Mouse (Mus musculus) adrenal gland, adult 2 months (tissue): ENCODE measurements around the gene Impg2. TPM values are rescaled to one million over a fixed set of nuclear protein-coding genes. Genes with fewer than 3 reads are reported as not detected.

Experiments
- DNase-seq: peaks from one replicate; pipeline ENCODE4 v3.0.0; 2021
- polyA plus RNA-seq: library from polyadenylated mRNA; depleted of rRNA; stranded (reverse); fragments of >200 nt; gene quantifications from 2 replicates; pipeline ENCODE4 v1.2.3, GENCODE M21; 2012; rRNA removed
- total RNA-seq, 2 experiments: library from RNA; stranded (reverse); gene quantifications; 2 replicates each; pipeline ENCODE4 v1.2.3; 2021

The Impg2 gene
- total and polyA plus RNA-seq, 3 experiments, result 0.02 to 1.0 (median 0.38) TPM

DNA sequence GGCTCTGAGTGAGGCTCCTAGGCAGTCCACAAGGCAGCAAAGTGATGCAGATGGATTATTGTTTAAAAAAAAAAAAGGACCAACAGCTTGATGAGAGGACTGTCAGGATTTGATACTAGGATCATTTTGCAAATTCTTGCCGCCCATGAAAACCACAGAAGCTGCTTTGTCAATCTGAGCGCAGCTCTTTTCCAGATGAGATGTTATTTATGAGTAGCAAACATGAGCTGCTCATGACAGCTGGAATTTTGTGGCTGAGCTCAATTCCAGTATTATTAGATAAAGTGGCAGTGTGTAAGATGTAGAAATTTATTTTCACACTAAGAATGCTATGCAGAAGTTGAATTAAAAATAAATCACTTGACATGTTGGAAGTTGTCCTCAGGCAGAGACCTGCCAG lies 94.7 kb downstream of the Impg2 start:
- no peak for DNase-seq

DNA sequence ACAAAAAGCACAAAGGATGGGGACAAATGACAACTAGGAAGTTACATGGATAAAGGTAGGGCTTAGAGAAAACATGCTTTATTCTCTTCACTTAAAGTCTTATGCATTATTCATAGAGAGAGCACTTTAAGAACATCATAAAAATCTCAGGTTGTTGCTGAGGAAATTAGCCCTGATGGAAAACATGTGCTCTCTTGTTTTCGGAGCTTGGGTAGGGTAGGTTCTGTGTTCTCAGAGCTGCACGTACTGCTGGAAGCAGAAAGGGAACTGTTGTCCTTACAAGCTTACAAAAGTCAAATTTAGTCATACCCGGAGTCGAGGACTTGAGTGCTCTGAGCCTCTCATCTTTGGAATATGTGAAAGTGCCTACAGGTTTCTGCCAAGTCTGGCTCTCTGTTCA lies 98.9 kb downstream of the Impg2 start:
- DNase-seq, result no peak

DNA sequence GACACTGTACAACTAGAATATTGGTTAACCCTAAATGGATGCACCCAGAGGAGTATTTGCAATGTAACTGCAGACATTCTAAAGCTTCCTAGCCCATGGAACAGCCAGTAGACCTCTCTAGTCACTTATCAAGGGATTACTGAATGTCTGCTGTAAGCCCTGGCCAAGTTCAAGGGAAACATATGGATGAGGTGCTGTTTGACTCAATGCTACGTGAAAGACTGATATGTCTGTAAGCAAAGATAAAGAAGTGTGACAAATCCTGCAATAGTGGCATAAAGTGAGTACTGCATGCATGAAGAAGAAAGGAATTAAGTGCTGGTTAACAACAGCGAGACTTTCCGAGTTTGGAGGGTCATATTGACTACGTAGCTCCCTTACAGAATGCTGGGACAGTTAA lies 100.1 kb downstream of the Impg2 start:
- no peak for DNase-seq

DNA sequence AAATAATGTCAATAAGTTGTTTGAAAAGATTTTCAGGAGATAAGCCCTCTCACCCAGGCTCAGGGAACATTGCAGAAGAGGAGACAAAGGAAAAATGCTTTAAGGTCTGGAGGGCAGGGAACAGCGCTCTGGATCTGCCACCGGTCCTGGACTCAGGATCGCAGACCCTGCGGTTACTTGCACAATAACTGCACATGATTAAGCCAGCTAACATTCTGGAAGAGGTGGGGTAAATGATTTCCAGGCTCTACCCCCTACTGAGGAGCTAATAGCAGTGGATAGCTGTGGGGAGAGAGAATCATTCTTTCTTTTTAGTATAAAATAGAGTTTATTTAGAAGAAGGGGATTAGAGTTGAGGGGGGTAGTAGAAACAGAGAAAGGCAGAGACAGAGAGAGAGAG lies 103.5 kb downstream of the Impg2 start:
- no peak for DNase-seq

DNA sequence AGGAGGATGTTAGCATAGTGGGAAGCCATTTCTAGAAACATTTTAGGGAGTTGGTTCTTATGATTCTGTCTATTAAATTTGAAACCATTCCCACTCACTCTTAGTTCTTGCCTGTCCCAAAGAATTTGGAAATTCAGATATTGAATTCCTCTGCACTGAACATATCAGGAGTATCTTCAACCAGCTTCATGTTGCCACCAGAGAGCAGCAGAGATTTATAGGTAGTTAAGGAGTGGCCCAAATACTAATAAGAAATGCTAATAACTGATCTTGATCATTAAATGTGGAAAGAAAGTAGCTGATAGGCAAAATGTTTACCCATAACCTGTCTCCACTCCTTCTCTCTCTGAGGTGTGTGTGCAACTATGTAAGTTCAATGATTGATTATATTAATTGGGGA lies 107.2 kb downstream of the Impg2 start:
- DNase-seq, result no peak

Other genes with a start within 250 kb of the Impg2 start
- gene Rpl24, start 238.0 kb upstream of the Impg2 start, total RNA-seq, result 100 to 1,000 TPM; 706 to 786 TPM
- gene Rpl24, start 238.0 kb upstream of the Impg2 start, polyA plus RNA-seq, result 10.3 and 11.0 TPM in 2 replicates
- gene Zbtb11, start 230.4 kb upstream of the Impg2 start, total RNA-seq, result 10 to 100 TPM; 16.7 to 25.3 TPM
- 4.2 and 4.6 TPM in 2 replicates for gene Zbtb11, start 230.4 kb upstream of the Impg2 start, polyA plus RNA-seq
- 100 to 1,000 TPM; 100 to 110 TPM for gene Pcnp, start 174.6 kb upstream of the Impg2 start, total RNA-seq
- 2.9 and 3.2 TPM in 2 replicates for gene Pcnp, start 174.6 kb upstream of the Impg2 start, polyA plus RNA-seq
- gene Trmt10c, start 166.5 kb upstream of the Impg2 start, total RNA-seq, result 10 to 100 TPM; 19.2 to 22.3 TPM
- 8.7 and 8.9 TPM in 2 replicates for gene Trmt10c, start 166.5 kb upstream of the Impg2 start, polyA plus RNA-seq
- gene Senp7, start 156.0 kb upstream of the Impg2 start, total RNA-seq, result 10 to 100 TPM; 20.5 to 20.8 TPM
- 0.41 and 0.49 TPM in 2 replicates for gene Senp7, start 156.0 kb upstream of the Impg2 start, polyA plus RNA-seq